Mouse (Mus musculus) embryonic fibroblast, embryonic 13.5 days (primary cell): ENCODE results near the gene Gpank1.

Source experiments
- CTCF ChIP-seq: IDR thresholded peaks from 2 replicates; pipeline ENCODE4 v1.5.1; 2011; ENCODE audit warnings: mild to moderate bottlenecking, control low read depth, low read length, moderate library complexity, borderline replicate concordance; ENCODE audit not compliant: insufficient read depth
- POLR2A ChIP-seq: IDR thresholded peaks from 2 replicates; pipeline ENCODE4 v1.6.1; 2011; ENCODE audit warnings: low read depth, mild to moderate bottlenecking, control low read depth, low read length, moderate library complexity

GRCm38 (mm10) chr17:35134801-35135590, 13.7 kb downstream of the Gpank1 start, which contains the start of gene Bag6:
- TF ChIP-seq CTCF (no peak), POLR2A (peak; percentile 58)
